Mouse (Mus musculus) midbrain, postnatal 0 days (tissue): ENCODE results near the gene Etv6. TPM values are rescaled to one million over a fixed set of nuclear protein-coding genes. Genes with fewer than 3 reads are reported as not detected.

Source experiments
- ATAC-seq: fragments of 200-750 bp; cut with Nextera tagmentation; 2 replicates; pipeline ENCODE4 v1.8.0; 2017; ENCODE audit warnings: moderate number of reproducible peaks, mild to moderate bottlenecking, moderate TSS enrichment, moderate library complexity; ENCODE audit not compliant: low FRiP score
- DNase-seq: peaks from one replicate; pipeline ENCODE4 v3.0.0-alpha.2; 2015; ENCODE audit warnings: low spot score
- H3K27ac ChIP-seq: fragments of 300-500 bp; sonication (generic); 2 replicates; pipeline ENCODE4 v1.5.1; 2014; ENCODE audit warnings: low read depth, mild to moderate bottlenecking, low read length, mixed read lengths
- H3K27me3 ChIP-seq: fragments of 300-500 bp; sonication (generic); 2 replicates; pipeline ENCODE4 v1.6.1; 2014; ENCODE audit warnings: low read length, control low read depth, mixed read lengths; ENCODE audit not compliant: insufficient read depth
- H3K36me3 ChIP-seq: fragments of 300-500 bp; sonication (generic); 2 replicates; pipeline ENCODE4 v1.6.1; 2014; ENCODE audit warnings: low read length, control low read depth, mixed read lengths; ENCODE audit not compliant: insufficient read depth
- H3K4me1 ChIP-seq: fragments of 300-500 bp; sonication (generic); 2 replicates; pipeline ENCODE4 v1.6.1; 2014; ENCODE audit warnings: mild to moderate bottlenecking, control low read depth, antibody characterized with exemption, low read length, mixed read lengths; ENCODE audit not compliant: insufficient read depth
- H3K4me2 ChIP-seq: fragments of 300-500 bp; sonication (generic); 2 replicates; pipeline ENCODE4 v1.6.1; 2014; ENCODE audit warnings: low read depth, mild to moderate bottlenecking, low read length, mixed read lengths; ENCODE audit not compliant: poor library complexity, severe bottlenecking
- H3K4me3 ChIP-seq: fragments of 300-500 bp; sonication (generic); 2 replicates; pipeline ENCODE4 v1.5.1; 2014; ENCODE audit warnings: low read depth, mild to moderate bottlenecking, low read length, moderate library complexity
- H3K9ac ChIP-seq: fragments of 300-500 bp; sonication (generic); replicated peaks from 2 replicates; pipeline ENCODE4 v1.6.1; 2014; ENCODE audit warnings: mild to moderate bottlenecking, low read length, moderate library complexity, mixed read lengths; ENCODE audit not compliant: poor library complexity, severe bottlenecking
- H3K9me3 ChIP-seq: fragments of 300-500 bp; sonication (generic); 2 replicates; pipeline ENCODE4 v1.6.1; 2016; ENCODE audit warnings: low read length, control low read depth
- CTCF ChIP-seq: IDR thresholded peaks from 2 replicates; pipeline ENCODE4 v1.5.1; 2016; ENCODE audit warnings: antibody characterized with exemption, mild to moderate bottlenecking
- WGBS: fragments of 180-500 bp; shearing (Covaris S2); extraction: QIAGEN DNeasy Blood & Tissue Kit; methylation state at CpG from one replicate; pipeline ENCODE4 v1.1.7; 2014; 5-methylcytosine and 5-hydroxymethylcytosine counted together
- polyA plus RNA-seq: library from polyadenylated mRNA; unstranded; fragments of >200 nt; fragmentation: Nextera tagmentation; extraction: Ambion mirVana; gene quantifications from 2 replicates; pipeline ENCODE4 v1.2.1, GENCODE M21; 2015
- total RNA-seq: library from RNA; depleted of rRNA; stranded (reverse); fragments of >200 nt; gene quantifications from 2 replicates; pipeline ENCODE4 v1.2.3, GENCODE M21; 2014

Etv6 gene
- total and polyA plus RNA-seq, 2 experiments from 2014 or later: 2.9 to 7.2 TPM

- peak overlapping the region; percentile 43; the same call in 1 of the 2 replicates for H3K27ac ChIP-seq
- ATAC-seq (peak; percentile 12), DNase-seq (peak; percentile 81)
- H3K9ac ChIP-seq: no peak overlapping the region
- no peaks in the 10 kb centered on the region for H3K36me3 ChIP-seq
- no peaks in the 10 kb centered on the region for H3K27me3 ChIP-seq
- H3K9me3 ChIP-seq: no peaks in the 10 kb centered on the region
- no peak overlapping the region for H3K4me3 ChIP-seq
- WGBS: 38% methylated on average over 14 of the region's 14 CpGs
- H3K4me1 ChIP-seq: 0 out of 2 replicates have a peak, but pooled peaks cover 4% of the 10 kb centered on the region
- TF ChIP-seq CTCF: no peak
- H3K4me2 ChIP-seq: peak overlapping the region; percentile 22; the same call in 1 of the 2 replicates
Observed at GRCm38 (mm10) chr6:134208180-134208952, 172.9 kb downstream of the Etv6 start.

GRCm38 (mm10) chr6:134210675-134211457 is 175.4 kb downstream of the Etv6 start:
- Histone ChIP-seq H3K4me3 (no peak overlapping the region), H3K27me3 (no peaks in the 10 kb centered on the region), H3K27ac (no peak overlapping the region), H3K9me3 (no peaks in the 10 kb centered on the region), H3K4me1 (0 out of 2 replicates have a peak, but pooled peaks cover 4% of the 10 kb centered on the region), H3K36me3 (no peaks in the 10 kb centered on the region), H3K9ac (no peak overlapping the region), H3K4me2 (no peak overlapping the region)
- no peak for ATAC-seq
- DNase-seq: no peak
- TF ChIP-seq CTCF: no peak
- 81% methylated on average over 13 of the region's 13 CpGs for WGBS

GRCm38 (mm10) chr6:134211458-134211776 is 175.9 kb downstream of the Etv6 start:
- DNase-seq (no peak), ATAC-seq (no peak)
- Histone ChIP-seq H3K4me1 (0 out of 2 replicates have a peak, but pooled peaks cover 4% of the 10 kb centered on the region), H3K27ac (no peak overlapping the region), H3K9me3 (no peaks in the 10 kb centered on the region), H3K36me3 (no peaks in the 10 kb centered on the region), H3K4me2 (no peak overlapping the region), H3K4me3 (no peak overlapping the region), H3K9ac (no peak overlapping the region), H3K27me3 (no peaks in the 10 kb centered on the region)
- WGBS: 76% methylated on average over 9 of the region's 9 CpGs
- no peak for TF ChIP-seq CTCF

- H3K9me3 ChIP-seq: no peaks in the 10 kb centered on the region
- no peaks in the 10 kb centered on the region for H3K27me3 ChIP-seq
- no peak overlapping the region for H3K4me2 ChIP-seq
- H3K36me3 ChIP-seq: no peaks in the 10 kb centered on the region
- H3K9ac ChIP-seq: no peak overlapping the region
- no peak for ATAC-seq
- WGBS: 97% methylated on average over 6 of the region's 6 CpGs
- H3K4me3 ChIP-seq: no peak overlapping the region
- TF ChIP-seq CTCF: no peak
- H3K4me1 ChIP-seq: peaks cover 5% of the 10 kb centered on the region
- H3K27ac ChIP-seq: no peak overlapping the region
- DNase-seq: no peak
Observed at GRCm38 (mm10) chr6:134217747-134218146, 182.2 kb downstream of the Etv6 start.

- no peaks in the 10 kb centered on the region for H3K9me3 ChIP-seq
- no peak for TF ChIP-seq CTCF
- DNase-seq (no peak), ATAC-seq (no peak)
- WGBS: 76% methylated on average over 3 of the region's 3 CpGs
- no peak overlapping the region for H3K9ac ChIP-seq
- H3K4me2 ChIP-seq: no peak overlapping the region
- no peaks in the 10 kb centered on the region for H3K27me3 ChIP-seq
- H3K4me3 ChIP-seq: no peak overlapping the region
- no peak overlapping the region for H3K27ac ChIP-seq
- peaks cover 5% of the 10 kb centered on the region for H3K4me1 ChIP-seq
- no peaks in the 10 kb centered on the region for H3K36me3 ChIP-seq
Observed at GRCm38 (mm10) chr6:134218441-134218840, 182.9 kb downstream of the Etv6 start.

GRCm38 (mm10) chr6:134219358-134219757 is 183.9 kb downstream of the Etv6 start:
- Histone ChIP-seq H3K36me3 (no peaks in the 10 kb centered on the region), H3K27ac (no peak overlapping the region), H3K4me3 (no peak overlapping the region), H3K27me3 (no peaks in the 10 kb centered on the region), H3K4me2 (peak overlapping the region; percentile 4; the same call in 1 of the 2 replicates), H3K9ac (no peak overlapping the region), H3K9me3 (no peaks in the 10 kb centered on the region), H3K4me1 (peaks cover 5% of the 10 kb centered on the region)
- TF ChIP-seq CTCF: no peak
- WGBS: 49% methylated on average over 6 of the region's 6 CpGs
- ATAC-seq (peak; percentile 58; the same call in 1 of the 2 replicates), DNase-seq (peak; percentile 67)
